Mouse (Mus musculus): ENCODE measurements around the gene Lrp8. TPM values are rescaled to one million over a fixed set of nuclear protein-coding genes. Genes with fewer than 3 reads are reported as not detected.

Lrp8 gene
- total and polyA plus RNA-seq, 3 experiments: 6.4 to 21.1 (median 14.2) TPM

DNA sequence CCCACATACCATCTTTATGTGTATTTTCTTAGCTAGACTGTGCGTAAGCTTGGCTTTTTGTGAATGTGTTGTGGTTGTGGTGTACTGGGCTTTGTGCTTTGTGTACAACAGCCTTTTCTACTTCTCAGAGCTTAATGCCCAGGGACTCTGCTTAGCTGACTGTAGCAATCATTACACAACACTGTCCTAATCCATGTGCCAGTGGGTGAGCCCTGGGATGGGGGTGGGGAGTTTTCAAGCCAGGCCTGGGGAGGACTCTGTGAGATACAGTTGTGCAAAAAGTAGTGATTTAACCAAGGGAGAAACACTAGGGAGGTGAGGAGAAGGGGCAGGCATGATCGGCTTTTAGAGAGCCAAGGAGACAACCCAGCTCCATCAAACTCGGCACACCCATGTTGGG, 98.1 kb downstream of the Lrp8 start:
- Histone ChIP-seq H3K36me3 (replicated peaks in 1 of 2; ENCODE audit: control insufficient read depth in 1 of 2, insufficient read depth in 1 of 2, low read length in 1 of 2) (peaks cover 25 to 79% of the 10 kb centered on the region in 2 experiments), H3K4me1 (ENCODE audit: control insufficient read depth in 1 of 2, insufficient read depth in 2 of 2) (0 out of 4 replicates have a peak, but pooled peaks cover 0 to 7% of the 10 kb centered on the region in 2 experiments), H3K27ac (ENCODE audit: insufficient read depth, low read depth) (no peak overlapping the region)

DNA sequence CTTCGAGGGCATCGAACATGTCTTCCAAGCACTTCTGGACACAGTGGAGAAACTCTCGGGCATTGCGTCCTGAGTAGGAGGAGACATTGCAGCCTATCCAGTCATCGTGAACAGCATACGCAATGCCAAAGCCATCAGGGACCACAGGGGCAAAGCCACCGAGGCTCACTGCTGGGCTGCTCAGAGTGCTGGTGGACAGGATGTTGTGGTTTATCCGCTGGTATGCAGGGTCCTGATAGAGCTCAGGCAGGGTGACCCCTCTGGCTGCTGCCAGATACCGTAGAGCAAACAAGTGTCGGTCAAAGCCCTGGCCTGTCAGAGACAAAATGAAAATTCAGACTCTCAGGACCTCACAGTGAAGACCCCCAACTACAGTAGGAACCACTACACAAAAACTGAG, 102.2 kb downstream of the Lrp8 start:
- H3K9me3 ChIP-seq (replicated peaks; ENCODE audit: low read length): no peaks in the 10 kb centered on the region
- no peak overlapping the region for H3K4me2 ChIP-seq (ENCODE audit: insufficient read depth, low read depth, poor library complexity, severe bottlenecking)
- peaks cover 17 to 68% of the 10 kb centered on the region in 2 experiments for H3K36me3 ChIP-seq (replicated peaks in 1 of 2; ENCODE audit: control insufficient read depth in 1 of 2, insufficient read depth in 1 of 2, low read length in 1 of 2)
- no peak overlapping the region for H3K9ac ChIP-seq (ENCODE audit: insufficient read depth, low read depth)
- H3K79me2 ChIP-seq (replicated peaks; ENCODE audit: control insufficient read depth, extremely low read depth, insufficient read depth, poor library complexity, severe bottlenecking): no peaks in the 10 kb centered on the region
- H3K4me3 ChIP-seq (replicated peaks in 1 of 3; ENCODE audit: low read depth in 2 of 3, low read length in 2 of 3, poor library complexity in 1 of 3): no peak overlapping the region
- dilution Hi-C loops (cut with MboI; ENCODE audit: extremely low pct_ligation_motif_present, extremely low pct_unique_long_range_greater_than_20kb, low sequenced_read_pairs): no loop called here
- 0 out of 4 replicates have a peak, but pooled peaks cover 0 to 7% of the 10 kb centered on the region in 2 experiments for H3K4me1 ChIP-seq (ENCODE audit: control insufficient read depth in 1 of 2, insufficient read depth in 2 of 2)
- TF ChIP-seq EP300 (IDR thresholded peaks at IDR 0.05; ENCODE audit: low read length): no peak
- TF ChIP-seq KAT2A (IDR thresholded peaks at IDR 0.05; ENCODE audit: insufficient replicate concordance, low read length): no peak
- TF ChIP-seq HCFC1 (IDR thresholded peaks at IDR 0.05; ENCODE audit: low read depth, low read length): no peak
- TF ChIP-seq ELF1 (IDR thresholded peaks at IDR 0.05; ENCODE audit: low read depth, low read length): no peak
- TF ChIP-seq PAX5 (IDR thresholded peaks at IDR 0.05; ENCODE audit: low read length): no peak
- no peak for TF ChIP-seq POLR2A (IDR thresholded peaks at IDR 0.05; ENCODE audit: low read depth, low read length)
- no peak for TF ChIP-seq BHLHE40 (IDR thresholded peaks at IDR 0.05; ENCODE audit: low read depth, low read length)
- TF ChIP-seq ZMIZ1 (IDR thresholded peaks at IDR 0.05; ENCODE audit: low read depth, low read length): no peak
- no peak for TF ChIP-seq CTCF (conservative IDR thresholded peaks at IDR 0.05 in 1 of 2, IDR thresholded peaks at IDR 0.05 in 1 of 2; ENCODE audit: low read depth in 2 of 2, low read length in 2 of 2)
- no peak for DNase-seq (ENCODE audit: extremely low read depth)
- in situ Hi-C loops (cut with MboI; ENCODE audit: low pct_ligation_motif_present, low pct_unique_long_range_greater_than_20kb, low sequenced_read_pairs): no loop called here
- H3K27me3 ChIP-seq (replicated peaks): no peaks in the 10 kb centered on the region
- no peak overlapping the region for H3K27ac ChIP-seq (ENCODE audit: insufficient read depth, low read depth)

More for the DNA sequence above, 98.1 kb downstream of the Lrp8 start:
- Histone ChIP-seq H3K4me2 (ENCODE audit: insufficient read depth, low read depth, poor library complexity, severe bottlenecking) (no peak overlapping the region), H3K9me3 (replicated peaks; ENCODE audit: low read length) (no peaks in the 10 kb centered on the region), H3K9ac (ENCODE audit: insufficient read depth, low read depth) (no peak overlapping the region), H3K27me3 (replicated peaks) (no peaks in the 10 kb centered on the region), H3K79me2 (replicated peaks; ENCODE audit: control insufficient read depth, extremely low read depth, insufficient read depth, poor library complexity, severe bottlenecking) (no peaks in the 10 kb centered on the region), H3K4me3 (replicated peaks in 1 of 3; ENCODE audit: low read depth in 2 of 3, low read length in 2 of 3, poor library complexity in 1 of 3) (no peak overlapping the region)
- no peak for TF ChIP-seq ZNF384 (IDR thresholded peaks at IDR 0.05; ENCODE audit: low read depth, low read length)
- TF ChIP-seq NELFE (IDR thresholded peaks at IDR 0.05; ENCODE audit: low read depth, low read length): no peak
- TF ChIP-seq POLR2AphosphoS2 (IDR thresholded peaks at IDR 0.05; ENCODE audit: low read depth, low read length): no peak
- no peak for TF ChIP-seq MYC (IDR thresholded peaks at IDR 0.05; ENCODE audit: low read depth, low read length)
- TF ChIP-seq CTCF (conservative IDR thresholded peaks at IDR 0.05 in 1 of 2, IDR thresholded peaks at IDR 0.05 in 1 of 2; ENCODE audit: low read depth in 2 of 2, low read length in 2 of 2): no peak
- dilution Hi-C loops (cut with MboI; ENCODE audit: extremely low pct_ligation_motif_present, extremely low pct_unique_long_range_greater_than_20kb, low sequenced_read_pairs) (no loop called here), in situ Hi-C loops (cut with MboI; ENCODE audit: low pct_ligation_motif_present, low pct_unique_long_range_greater_than_20kb, low sequenced_read_pairs) (no loop called here)
- DNase-seq (ENCODE audit: extremely low read depth): no peak

DNA sequence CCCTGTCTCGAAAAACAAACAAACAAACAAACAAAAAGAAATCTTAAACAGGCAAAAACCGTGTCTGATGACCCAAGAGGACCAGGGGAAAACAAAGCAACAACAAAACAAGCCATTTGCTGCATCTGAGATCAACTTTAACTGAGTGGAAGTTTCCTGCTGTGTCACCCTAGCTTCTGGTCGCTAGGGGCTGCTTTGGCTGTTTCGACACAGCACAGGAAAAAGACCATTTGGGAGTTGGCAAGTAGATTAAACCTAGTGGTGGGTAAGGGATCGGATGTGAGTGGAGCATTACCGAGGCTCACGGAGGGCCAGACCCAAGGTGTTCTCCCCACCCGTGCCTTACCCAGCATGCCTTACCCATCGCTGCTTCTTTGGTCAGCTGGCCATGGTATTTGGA, 104.5 kb downstream of the Lrp8 start:
- Histone ChIP-seq H3K4me1 (ENCODE audit: control insufficient read depth in 1 of 2, insufficient read depth in 2 of 2) (0 out of 4 replicates have a peak, but pooled peaks cover 0 to 7% of the 10 kb centered on the region in 2 experiments), H3K27ac (ENCODE audit: insufficient read depth, low read depth) (no peak overlapping the region), H3K36me3 (replicated peaks in 1 of 2; ENCODE audit: control insufficient read depth in 1 of 2, insufficient read depth in 1 of 2, low read length in 1 of 2) (peaks cover 17 to 66% of the 10 kb centered on the region in 2 experiments), H3K9me3 (replicated peaks; ENCODE audit: low read length) (no peaks in the 10 kb centered on the region), H3K9ac (ENCODE audit: insufficient read depth, low read depth) (no peak overlapping the region), H3K79me2 (replicated peaks; ENCODE audit: control insufficient read depth, extremely low read depth, insufficient read depth, poor library complexity, severe bottlenecking) (no peaks in the 10 kb centered on the region), H3K27me3 (replicated peaks) (no peaks in the 10 kb centered on the region), H3K4me2 (ENCODE audit: insufficient read depth, low read depth, poor library complexity, severe bottlenecking) (no peak overlapping the region), H3K4me3 (replicated peaks in 1 of 3; ENCODE audit: low read depth in 2 of 3, low read length in 2 of 3, poor library complexity in 1 of 3) (no peak overlapping the region)
- in situ Hi-C loops (cut with MboI; ENCODE audit: low pct_ligation_motif_present, low pct_unique_long_range_greater_than_20kb, low sequenced_read_pairs) (no loop called here), dilution Hi-C loops (cut with MboI; ENCODE audit: extremely low pct_ligation_motif_present, extremely low pct_unique_long_range_greater_than_20kb, low sequenced_read_pairs) (no loop called here)
- TF ChIP-seq EP300 (IDR thresholded peaks at IDR 0.05; ENCODE audit: low read length) (no peak), POLR2A (IDR thresholded peaks at IDR 0.05; ENCODE audit: low read depth, low read length) (no peak)
- no peak for DNase-seq (ENCODE audit: extremely low read depth)
